Mouse (Mus musculus) forebrain, postnatal 0 days (tissue): ENCODE measurements at regions not wholly inside any gene's neighbourhood (a gene's known extent, or its start where the extent isn't known, plus 50 kb on each side); places are given as distances from the start of the nearest gene placed in this dataset.

Experiments used
- ATAC-seq: fragments of 200-750 bp; cut with Nextera tagmentation; 2 replicates; pipeline ENCODE4 v1.8.0; 2017; ENCODE audit warnings: mild to moderate bottlenecking, moderate library complexity
- DNase-seq: peaks from one replicate; pipeline ENCODE4 v3.0.0-alpha.2; 2015
- H3K27ac ChIP-seq: fragments of 300-500 bp; sonication (generic); 2 replicates; pipeline ENCODE4 v1.5.1; 2014; ENCODE audit warnings: low read depth, mild to moderate bottlenecking, antibody characterized with exemption, low read length, moderate library complexity, mixed read lengths
- H3K27me3 ChIP-seq: fragments of 300-500 bp; sonication (generic); 2 replicates; pipeline ENCODE4 v1.6.1; 2014; ENCODE audit warnings: mild to moderate bottlenecking, low read length, mixed read lengths; ENCODE audit not compliant: insufficient read depth
- H3K36me3 ChIP-seq: fragments of 300-500 bp; sonication (generic); 2 replicates; pipeline ENCODE4 v1.6.1; 2014; ENCODE audit warnings: mild to moderate bottlenecking, moderate library complexity; ENCODE audit not compliant: insufficient read depth
- H3K4me1 ChIP-seq: fragments of 300-500 bp; sonication (generic); 2 replicates; pipeline ENCODE4 v1.6.1; 2014; ENCODE audit warnings: antibody characterized with exemption; ENCODE audit not compliant: insufficient read depth
- H3K4me2 ChIP-seq: fragments of 300-500 bp; sonication (generic); 2 replicates; pipeline ENCODE4 v1.6.1; 2014; ENCODE audit warnings: low read depth, mild to moderate bottlenecking, moderate library complexity
- H3K4me3 ChIP-seq: fragments of 300-500 bp; sonication (generic); 2 replicates; pipeline ENCODE4 v1.5.1; 2014; ENCODE audit warnings: low read depth, low read length, mixed read lengths
- H3K9ac ChIP-seq: fragments of 300-500 bp; sonication (generic); 2 replicates; pipeline ENCODE4 v1.6.1; 2014; ENCODE audit warnings: mild to moderate bottlenecking
- H3K9me3 ChIP-seq: fragments of 300-500 bp; sonication (generic); 2 replicates; pipeline ENCODE4 v1.6.1; 2016; ENCODE audit warnings: low read length
- CTCF ChIP-seq: sonication (generic); IDR thresholded peaks from 2 replicates; pipeline ENCODE4 v1.5.1; 2016; ENCODE audit warnings: antibody characterized with exemption, control low read depth, low read depth
- WGBS: fragments of 180-500 bp; shearing (Covaris S2); extraction: QIAGEN DNeasy Blood & Tissue Kit; methylation state at CpG from one replicate; pipeline ENCODE4 v1.1.7; 2014; 5-methylcytosine and 5-hydroxymethylcytosine counted together

- WGBS = 93% methylated on average over 10 of the region's 10 CpGs
Observed at GRCm38 (mm10) chr11:79749141-79749540, 158.1 kb downstream of the Rab11fip4 start.

DNA sequence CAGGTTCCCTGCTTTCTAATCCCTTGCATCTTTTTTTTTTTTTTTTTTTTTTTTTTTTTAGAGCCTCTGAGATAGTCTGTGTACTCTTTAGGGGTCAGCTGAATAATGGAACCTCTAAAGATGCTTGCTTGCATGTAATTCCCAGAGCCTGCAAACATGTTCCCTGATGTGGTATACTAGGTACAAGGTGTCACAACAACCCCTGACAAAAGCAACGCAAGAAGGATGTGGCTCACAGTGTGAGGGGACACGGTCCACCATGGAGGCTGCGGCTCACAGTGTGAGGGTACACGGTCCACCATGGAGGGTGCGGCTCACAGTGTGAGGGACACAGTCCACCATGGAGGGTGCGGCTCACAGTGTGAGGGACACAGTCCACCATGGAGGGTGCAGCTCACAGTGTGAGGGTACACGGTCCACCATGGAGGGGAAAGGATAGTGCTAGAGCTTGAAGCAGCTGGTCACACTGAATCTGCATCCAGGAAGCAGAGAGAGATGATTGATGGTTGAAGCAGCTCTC lies 157.7 kb downstream of the Rab11fip4 start:
- Histone ChIP-seq H3K9ac (no peak overlapping the region), H3K4me2 (no peak overlapping the region), H3K4me3 (no peak overlapping the region), H3K36me3 (no peaks in the 10 kb centered on the region), H3K27me3 (no peaks in the 10 kb centered on the region), H3K9me3 (no peaks in the 10 kb centered on the region), H3K27ac (no peak overlapping the region), H3K4me1 (no peaks in the 10 kb centered on the region)
- no peak for TF ChIP-seq CTCF
- ATAC-seq (no peak), DNase-seq (no peak)
- WGBS = 96% methylated on average over 7 of the region's 7 CpGs

More at GRCm38 (mm10) chr11:79749141-79749540, 158.1 kb downstream of the Rab11fip4 start:
- Histone ChIP-seq H3K4me3 (no peak overlapping the region), H3K27ac (no peak overlapping the region), H3K27me3 (no peaks in the 10 kb centered on the region), H3K9me3 (no peaks in the 10 kb centered on the region), H3K4me2 (no peak overlapping the region), H3K4me1 (no peaks in the 10 kb centered on the region), H3K9ac (no peak overlapping the region), H3K36me3 (no peaks in the 10 kb centered on the region)
- no peak for DNase-seq
- no peak for TF ChIP-seq CTCF
- ATAC-seq = no peak

GRCm38 (mm10) chr11:79747801-79748200 lies 156.8 kb downstream of the Rab11fip4 start:
- no peak overlapping the region for H3K4me3 ChIP-seq
- no peaks in the 10 kb centered on the region for H3K9me3 ChIP-seq
- no peak for TF ChIP-seq CTCF
- H3K27me3 ChIP-seq = no peaks in the 10 kb centered on the region
- H3K36me3 ChIP-seq = no peaks in the 10 kb centered on the region
- no peak overlapping the region for H3K9ac ChIP-seq
- H3K27ac ChIP-seq = no peak overlapping the region
- WGBS = 68% methylated on average over 6 of the region's 6 CpGs
- no peaks in the 10 kb centered on the region for H3K4me1 ChIP-seq
- H3K4me2 ChIP-seq = no peak overlapping the region
- no peak for DNase-seq
- no peak for ATAC-seq
